Mouse (Mus musculus): ENCODE data around the gene Ahsa1.
"Not testable (repeated sequence)": the region's sequence is repeated elsewhere in the genome, so short reads cannot be mapped to it uniquely, and the experiment has no call there.

Gene Ahsa1

DNA sequence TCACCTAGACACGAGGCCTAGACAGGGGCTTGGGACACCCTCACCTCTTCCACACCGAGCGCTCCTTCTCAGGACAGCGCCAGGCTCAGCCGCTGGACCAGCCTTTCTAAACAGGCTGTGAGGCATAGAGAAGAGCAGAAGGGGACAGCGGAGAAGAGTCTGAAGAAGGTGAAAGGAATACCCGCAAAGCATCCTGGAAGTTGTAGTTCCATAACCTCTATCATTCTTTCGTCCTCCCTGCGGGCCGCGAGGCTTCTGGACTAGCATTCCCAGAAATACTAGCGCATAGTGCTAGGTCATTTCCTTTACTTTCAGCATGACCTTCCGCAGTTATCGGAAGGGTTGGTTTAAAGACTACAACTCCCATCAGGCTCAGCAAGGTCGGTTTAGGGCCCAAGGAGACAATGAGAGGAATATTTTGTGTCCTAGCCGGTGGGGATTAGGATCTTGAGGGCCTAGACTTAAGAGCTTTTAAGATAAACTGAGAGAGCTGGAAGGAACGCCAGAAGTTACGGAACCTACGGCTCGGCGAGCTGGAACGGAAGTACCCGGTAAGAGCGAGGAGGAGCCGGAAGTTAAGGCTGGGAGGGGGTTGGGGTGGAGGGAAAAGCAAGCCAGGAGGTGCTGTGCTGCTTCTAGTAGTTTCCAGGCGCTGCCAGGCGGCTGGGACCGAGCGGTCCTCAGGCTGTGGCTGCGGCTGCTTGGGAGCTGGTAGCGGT lies at the start of gene Ahsa1, which contains the start of gene Vipas39:
Gene Ahsa1, plus strand, starts transcription at position 372 of the 719 bp plus-strand sequence.
Gene Vipas39, minus strand, starts transcription at position 149 of the 719 bp plus-strand sequence.
- DNase-seq (ENCODE audit: low read depth, low spot score): peak; percentile 96

DNA sequence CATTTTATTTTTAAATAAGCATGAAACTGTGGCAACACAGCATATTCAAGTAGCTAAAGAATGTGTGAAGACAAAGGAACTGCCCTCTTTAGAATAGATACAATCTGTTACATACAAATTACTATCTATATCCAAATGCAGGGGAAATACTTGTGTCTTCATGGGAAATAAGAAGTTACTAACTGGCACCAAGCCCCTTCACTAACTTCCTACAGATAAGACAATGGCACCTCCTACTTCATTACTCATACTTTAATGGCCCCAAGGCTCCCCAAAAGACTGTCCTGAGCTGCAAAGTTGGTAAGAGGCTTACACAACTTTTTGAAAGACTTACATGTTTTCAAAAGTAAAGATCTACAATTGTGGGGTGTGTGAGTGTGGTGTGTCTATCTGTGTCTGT lies 48.7 kb upstream of the Ahsa1 start:
- no peak for DNase-seq (ENCODE audit: low read depth, low spot score)

GRCm38 (mm10) chr12:87219362-87219761 lies 46.9 kb upstream of the Ahsa1 start:
- DNase-seq (ENCODE audit: low read depth, low spot score): no peak

DNA sequence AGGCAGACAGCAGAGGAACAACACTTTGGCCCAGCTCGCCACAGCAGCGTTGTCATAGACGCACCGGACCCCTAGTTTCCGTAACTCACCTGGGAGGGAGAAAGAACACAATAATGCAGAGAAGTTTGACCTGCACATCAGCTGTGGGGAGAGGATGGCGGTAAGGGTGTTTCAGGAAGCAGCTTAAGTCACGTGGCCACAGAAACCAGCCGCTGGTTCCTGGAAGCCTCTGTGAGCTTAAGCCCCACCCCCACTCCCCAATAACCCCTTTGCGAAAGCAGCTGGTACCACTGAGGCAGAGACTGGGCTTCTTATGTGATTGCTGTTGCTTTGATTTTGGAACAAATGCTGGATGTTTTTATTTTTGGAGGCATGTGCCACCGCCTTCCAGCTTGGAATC lies 41.3 kb upstream of the Ahsa1 start:
- DNase-seq (ENCODE audit: low read depth, low spot score): no peak

- DNase-seq (ENCODE audit: low read depth, low spot score): no peak
These were observed 39.5 kb upstream of the Ahsa1 start for GRCm38 (mm10) chr12:87226801-87227200.

DNA sequence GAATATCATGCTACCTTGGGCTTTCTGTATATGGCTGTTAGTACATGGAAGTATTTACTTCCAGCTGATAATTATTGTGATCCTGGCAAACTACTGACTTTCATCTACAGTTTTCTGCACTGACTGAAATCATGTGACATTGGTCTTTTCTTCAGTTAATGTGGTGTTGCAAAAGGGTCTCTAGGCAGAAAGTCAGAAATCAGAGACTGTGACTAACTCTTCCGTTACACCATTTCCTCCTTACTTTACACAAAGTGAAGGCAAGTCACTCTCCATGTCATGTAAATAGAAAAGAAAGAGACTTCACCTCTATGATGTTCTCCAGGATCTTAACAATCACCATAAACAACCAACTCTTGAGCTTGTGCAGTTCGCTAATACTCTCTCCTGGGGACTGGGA lies 36.6 kb upstream of the Ahsa1 start:
- DNase-seq (ENCODE audit: low read depth, low spot score): no peak

- DNase-seq (ENCODE audit: low read depth, low spot score): no peak
These were observed 35.8 kb upstream of the Ahsa1 start for GRCm38 (mm10) chr12:87230379-87230895.

DNA sequence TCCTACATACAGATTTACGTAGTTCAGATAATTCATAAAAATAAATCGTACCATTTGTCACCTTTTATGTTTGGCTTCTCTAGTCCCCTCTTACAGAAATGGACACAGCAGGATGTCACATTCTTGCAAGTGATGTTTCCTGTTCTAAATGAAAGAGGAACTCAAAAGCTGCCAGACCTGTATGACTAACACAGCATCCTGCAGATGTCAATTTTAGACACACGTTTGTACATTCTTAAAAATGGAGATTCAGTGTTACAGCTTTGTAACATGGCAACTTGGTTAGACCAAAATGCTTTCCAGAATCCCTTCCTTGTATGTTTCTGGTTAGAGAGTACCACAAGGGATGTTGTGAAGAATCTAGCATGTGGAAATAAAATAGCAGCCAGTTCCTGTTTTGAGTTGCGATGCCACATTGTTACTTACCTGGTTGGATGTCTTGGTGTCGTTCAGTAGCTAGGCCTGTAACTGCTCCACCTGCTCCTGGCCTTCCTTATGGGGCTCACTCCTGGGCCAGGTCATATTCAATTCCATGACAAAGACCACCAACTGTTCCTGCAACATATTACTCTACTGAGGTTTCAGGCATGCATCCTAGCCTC lies 29.3 kb upstream of the Ahsa1 start:
- no peak for DNase-seq (ENCODE audit: low read depth, low spot score)

GRCm38 (mm10) chr12:87238632-87239031 lies 27.6 kb upstream of the Ahsa1 start, which contains the start of gene Noxred1:
Gene Noxred1, minus strand, starts transcription at chr12:87238732.
- DNase-seq (ENCODE audit: low read depth, low spot score): no peak

- no peak for DNase-seq (ENCODE audit: low read depth, low spot score)
These were observed 16.1 kb upstream of the Ahsa1 start for GRCm38 (mm10) chr12:87250161-87250560.

DNA sequence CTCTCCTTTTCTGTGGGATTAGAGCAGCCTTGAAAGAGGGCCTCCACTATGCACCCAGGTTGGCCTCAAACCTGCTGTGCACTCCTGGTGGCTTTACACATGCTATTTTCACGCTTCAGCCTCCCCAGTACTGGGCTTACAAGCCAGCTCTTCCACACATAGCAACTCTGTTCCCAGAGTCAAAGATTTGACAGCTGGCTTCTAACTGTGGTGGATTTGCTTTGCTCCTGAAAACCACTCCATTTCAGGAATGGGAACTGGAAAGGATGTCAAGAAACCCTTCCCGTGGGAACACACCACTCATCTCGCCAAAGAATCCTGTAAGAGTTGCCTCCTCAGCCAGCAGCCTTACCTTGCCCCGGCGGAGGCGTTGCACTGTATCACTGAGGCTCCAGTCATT lies 12.4 kb upstream of the Ahsa1 start:
- no peak for DNase-seq (ENCODE audit: low read depth, low spot score)

- DNase-seq (ENCODE audit: low read depth, low spot score): no peak
These were observed 9.7 kb upstream of the Ahsa1 start for GRCm38 (mm10) chr12:87256629-87257028.

DNA sequence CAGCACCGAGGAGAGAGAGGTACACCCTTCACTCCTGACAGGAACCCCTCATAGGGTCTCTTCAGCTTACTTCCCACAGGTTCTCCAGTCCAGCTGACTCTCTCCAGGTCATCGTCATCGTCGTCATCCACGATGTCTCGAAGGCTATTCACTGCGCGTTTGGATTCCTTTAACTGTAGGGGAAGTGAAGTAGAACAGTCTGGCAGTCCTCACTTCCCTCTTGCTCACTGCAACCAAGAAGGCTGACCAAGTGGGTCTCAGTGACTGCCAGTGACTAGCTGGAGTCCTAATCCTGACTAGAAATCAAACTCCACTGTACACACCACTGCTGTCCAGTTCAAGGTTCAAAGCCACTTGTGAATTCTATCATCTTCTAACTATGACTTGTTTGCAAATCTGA lies 5.7 kb upstream of the Ahsa1 start:
- no peak for DNase-seq (ENCODE audit: low read depth, low spot score)

DNA sequence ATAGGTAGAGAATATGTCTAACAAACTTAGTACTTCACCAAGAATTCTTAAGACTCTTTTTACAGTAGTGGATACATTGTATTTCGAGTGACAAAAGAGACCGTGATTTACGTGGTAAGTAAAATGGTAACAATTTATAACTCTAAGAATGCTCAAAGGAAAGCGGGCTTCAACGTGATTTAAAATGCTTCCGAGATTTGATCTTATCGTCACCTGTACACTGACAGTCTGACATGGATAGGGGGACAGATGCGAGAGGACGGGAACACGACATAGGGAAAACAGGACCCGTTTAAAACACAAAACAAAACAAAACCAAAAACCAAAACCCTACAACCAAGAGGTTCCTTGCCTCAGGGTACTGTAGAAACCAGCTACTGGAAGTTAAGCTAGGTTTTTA lies 835 bp upstream of the Ahsa1 start:
- DNase-seq (ENCODE audit: low read depth, low spot score): no peak

GRCm38 (mm10) chr12:87266827-87267603 lies 736 bp downstream of the Ahsa1 start:
- DNase-seq (ENCODE audit: low read depth, low spot score): peak; percentile 38

GRCm38 (mm10) chr12:87267682-87268081 lies 1.4 kb downstream of the Ahsa1 start:
- peak; percentile 48 for DNase-seq (ENCODE audit: low read depth, low spot score)

- no peak for DNase-seq (ENCODE audit: low read depth, low spot score)
These were observed 8.9 kb downstream of the Ahsa1 start for GRCm38 (mm10) chr12:87274853-87275831.

DNA sequence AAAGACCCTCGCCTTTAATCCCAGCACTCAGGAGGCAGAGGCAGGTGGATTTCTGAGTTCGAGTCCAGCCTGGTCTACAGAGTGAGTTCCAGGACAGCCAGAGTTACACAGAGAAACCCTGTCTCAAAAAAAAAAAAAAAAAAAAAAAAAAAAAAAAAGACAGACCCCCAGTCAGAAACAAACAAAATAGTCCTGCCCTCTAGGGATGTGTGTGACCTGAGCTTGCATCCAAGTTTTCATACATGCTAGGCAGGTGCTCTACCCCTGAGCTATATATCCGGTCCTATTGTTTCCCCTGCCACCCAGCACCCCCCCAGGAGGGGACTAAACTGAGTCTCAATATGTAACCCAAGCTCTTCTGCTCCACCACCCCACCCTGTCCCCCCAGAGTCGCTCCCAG lies 11.0 kb downstream of the Ahsa1 start:
- DNase-seq (ENCODE audit: low read depth, low spot score): not testable (repeated sequence)

DNA sequence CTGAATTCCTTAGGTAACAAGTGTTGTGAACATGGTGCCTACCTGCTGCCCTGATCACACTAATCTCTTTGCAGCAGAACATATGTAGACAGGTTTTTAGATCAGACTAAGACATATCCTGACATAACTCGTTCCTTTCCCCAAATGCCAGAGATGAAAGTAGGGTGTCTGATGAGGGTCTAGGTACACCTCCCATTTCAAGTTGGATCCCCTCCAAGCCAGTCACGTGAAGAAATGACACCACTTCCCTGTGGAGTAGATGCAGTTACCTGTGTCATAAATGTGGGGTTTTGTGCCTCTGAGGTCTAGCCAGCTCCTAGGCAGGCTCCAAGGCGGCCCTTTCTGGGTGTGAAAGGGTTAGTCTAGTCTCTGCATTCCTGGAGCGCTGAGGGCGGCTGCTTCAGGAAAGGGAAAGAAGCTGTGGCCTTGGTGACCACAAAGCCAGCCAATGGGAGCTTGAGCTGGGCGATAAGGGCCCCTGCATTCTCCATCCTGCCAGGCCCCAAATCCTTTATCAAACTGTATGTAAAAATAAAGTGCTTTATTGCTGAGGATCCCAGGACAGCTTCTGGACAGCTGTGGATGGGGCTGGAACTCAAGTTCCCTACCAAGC lies 11.9 kb downstream of the Ahsa1 start:
- no peak for DNase-seq (ENCODE audit: low read depth, low spot score)

DNA sequence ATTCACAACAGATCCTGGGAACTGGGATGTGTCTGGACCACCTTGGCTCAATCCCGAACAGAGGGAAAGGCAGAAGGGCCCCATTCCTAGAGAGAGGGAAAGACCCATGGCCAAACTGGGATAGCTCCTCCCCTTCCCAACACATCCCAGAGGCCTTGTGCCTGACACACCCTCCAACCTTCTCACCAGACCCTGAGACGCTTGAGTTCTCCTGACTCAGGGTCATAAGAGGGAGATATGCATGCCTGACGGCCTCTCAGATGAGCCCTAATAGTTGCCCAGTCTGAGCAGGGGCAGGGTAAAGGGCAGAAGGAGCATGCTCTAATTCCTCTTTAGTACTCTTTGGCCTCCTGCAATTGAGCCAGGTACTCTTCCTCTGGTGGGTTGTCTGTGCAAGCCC lies 13.1 kb downstream of the Ahsa1 start:
- no peak for DNase-seq (ENCODE audit: low read depth, low spot score)

DNA sequence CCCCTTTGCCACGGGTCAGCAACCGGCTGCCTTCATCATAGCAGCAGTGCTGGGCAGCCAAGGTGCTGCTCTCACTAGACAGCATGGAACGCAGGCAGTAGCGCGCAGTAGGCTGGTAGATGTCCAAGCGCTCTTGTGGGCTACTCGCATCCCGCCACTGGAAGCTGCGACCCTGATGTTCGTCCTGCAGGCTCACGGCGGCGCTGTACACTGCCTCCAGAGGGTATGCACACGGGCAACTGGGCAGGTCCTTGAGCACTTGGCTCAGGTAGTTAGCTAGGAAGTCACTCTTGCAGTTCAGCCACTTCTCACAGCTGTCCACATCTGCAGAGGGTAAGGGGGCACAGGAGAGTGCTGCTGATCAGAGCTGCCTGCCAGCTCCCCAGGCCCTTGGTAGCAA lies 13.6 kb downstream of the Ahsa1 start:
- DNase-seq (ENCODE audit: low read depth, low spot score): no peak

Measured in forelimb bud, embryonic 11.5 days (tissue).